Mouse (Mus musculus) spleen, adult 12 weeks (tissue): ENCODE measurements around the gene Ripor2.

Source experiments
- DNase-seq: peaks from one replicate; pipeline ENCODE4 v3.0.0; 2022; ENCODE audit warnings: low spot score

Ripor2 gene

DNA sequence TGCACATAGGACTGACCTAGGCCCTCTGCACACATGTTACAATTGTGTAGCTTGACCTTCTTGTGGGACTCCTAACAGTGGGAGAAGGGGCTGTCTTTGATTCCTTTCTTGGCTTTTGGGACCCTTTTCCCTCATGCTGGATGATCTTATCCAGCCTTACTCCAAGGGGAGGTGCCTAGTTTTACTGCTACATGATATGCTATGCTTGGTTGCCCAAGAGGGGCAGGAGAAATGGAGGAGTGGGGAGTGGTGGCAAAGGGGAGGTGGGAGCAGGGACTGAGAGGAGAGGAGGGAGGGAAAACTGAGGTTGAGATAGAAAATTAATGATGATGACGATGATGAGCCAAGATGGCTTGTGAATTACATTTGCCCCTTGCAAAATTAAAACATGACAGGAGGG, 37.7 kb downstream of the Ripor2 start:
- DNase-seq: no peak

DNA sequence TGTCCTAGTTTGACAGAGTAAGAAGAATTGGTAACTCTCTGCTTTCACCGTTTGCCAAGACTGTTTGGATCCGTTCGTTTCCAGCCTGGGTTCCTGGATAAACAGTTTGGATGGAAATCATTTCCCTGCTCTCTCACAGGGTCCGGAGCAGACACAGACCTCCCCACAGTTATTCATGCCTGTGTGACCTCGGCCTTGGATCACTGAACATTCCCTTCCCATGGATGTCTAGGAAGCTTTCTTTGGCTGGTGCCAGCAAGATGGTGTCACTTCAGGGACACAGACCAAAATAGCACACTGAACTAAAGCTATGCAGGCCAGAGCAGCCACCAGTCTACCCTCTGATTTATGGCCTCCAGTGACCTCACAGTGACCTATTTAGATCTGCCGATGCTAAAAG, 38.5 kb downstream of the Ripor2 start:
- DNase-seq: no peak

DNA sequence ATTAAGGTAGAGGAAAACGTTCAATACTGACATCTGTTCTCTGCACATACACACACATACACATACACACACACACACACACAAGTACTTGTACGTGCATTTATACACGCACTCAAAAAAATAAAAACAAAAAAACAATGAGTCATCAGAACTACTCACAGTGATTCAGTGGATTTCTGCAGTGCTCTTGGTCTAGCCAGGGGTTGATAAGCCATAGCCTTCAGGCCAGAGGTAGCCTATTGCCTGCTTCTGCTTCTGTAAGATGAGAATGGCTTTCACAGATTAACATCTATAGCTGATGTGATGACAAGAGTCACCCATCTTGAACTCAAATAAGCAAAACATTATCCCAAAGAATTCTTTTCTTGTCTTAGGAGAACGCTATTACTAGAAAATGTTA, 41.6 kb downstream of the Ripor2 start:
- no peak for DNase-seq

DNA sequence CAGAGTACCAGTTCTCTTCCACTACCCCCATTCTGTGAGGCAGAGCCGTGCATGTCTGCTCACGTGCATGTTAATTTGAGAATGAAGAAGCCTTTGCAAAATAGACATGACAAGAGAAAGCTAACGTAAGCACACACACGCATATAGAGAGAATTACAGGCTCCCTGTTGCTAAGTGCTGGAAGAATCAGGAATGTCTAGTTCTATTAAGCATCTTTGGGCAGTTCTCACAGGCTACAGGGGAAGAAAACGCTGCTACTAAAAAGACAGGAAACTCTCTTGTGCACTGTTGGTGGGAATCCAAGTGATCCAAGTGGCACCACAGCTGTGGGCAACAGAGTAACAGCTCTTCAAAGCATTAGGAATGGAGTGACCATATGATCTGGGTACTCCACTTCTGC, 43.1 kb downstream of the Ripor2 start:
- no peak for DNase-seq

DNA sequence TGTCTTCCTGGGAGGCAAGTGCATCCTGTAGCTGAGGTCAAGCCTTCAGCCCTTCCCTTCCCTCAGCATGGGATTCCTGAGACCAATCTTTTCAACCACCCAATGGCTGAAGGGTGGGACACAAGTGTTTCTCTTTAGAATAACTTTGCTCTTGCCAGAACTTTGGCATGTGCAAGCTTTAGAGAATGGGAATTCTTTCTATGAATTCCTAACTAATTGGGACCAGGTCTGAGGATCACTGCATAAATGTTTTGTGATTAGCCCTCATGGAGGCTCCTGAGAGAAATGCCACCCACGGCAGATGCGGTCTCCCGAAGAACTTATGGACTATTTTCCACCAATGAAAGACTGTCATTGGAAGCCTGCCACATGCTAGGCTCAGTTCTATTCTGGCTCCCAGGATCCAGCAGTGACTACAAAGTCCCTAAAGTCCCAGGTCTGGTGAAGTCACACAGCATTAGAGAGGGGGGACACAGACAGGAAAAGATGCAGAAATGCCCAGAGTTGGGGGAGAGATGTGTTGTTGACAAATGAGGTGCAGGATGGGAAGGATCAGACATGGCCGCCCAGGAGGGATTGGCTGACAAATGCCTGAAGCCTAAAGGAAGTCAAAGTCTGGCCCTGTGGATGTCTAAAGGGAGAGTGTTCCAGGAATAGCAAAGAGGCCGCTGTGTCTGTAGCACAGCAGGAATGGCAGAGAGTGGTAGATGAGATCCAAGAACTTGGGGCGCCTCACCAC, 44.9 kb downstream of the Ripor2 start:
- DNase-seq: no peak

DNA sequence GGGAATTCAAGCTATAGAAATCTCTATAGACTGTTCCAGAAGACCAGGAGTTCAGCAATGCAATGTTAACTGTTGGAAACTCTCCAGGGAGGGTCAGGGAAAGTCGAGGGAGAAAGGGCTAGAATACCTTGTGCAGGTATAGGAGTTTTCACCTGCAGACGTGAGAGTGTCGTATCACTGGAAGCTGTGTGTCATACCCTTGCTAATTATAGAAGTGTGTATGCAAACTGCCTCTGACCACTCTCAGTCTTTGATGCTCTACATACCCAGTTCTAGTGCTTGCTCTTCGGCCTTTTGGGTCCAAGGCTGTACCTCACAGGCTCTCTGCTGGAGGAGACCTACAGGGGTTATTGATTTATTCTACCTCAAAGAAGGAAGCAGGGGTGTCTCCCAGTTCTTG, 46.2 kb downstream of the Ripor2 start:
- no peak for DNase-seq

DNA sequence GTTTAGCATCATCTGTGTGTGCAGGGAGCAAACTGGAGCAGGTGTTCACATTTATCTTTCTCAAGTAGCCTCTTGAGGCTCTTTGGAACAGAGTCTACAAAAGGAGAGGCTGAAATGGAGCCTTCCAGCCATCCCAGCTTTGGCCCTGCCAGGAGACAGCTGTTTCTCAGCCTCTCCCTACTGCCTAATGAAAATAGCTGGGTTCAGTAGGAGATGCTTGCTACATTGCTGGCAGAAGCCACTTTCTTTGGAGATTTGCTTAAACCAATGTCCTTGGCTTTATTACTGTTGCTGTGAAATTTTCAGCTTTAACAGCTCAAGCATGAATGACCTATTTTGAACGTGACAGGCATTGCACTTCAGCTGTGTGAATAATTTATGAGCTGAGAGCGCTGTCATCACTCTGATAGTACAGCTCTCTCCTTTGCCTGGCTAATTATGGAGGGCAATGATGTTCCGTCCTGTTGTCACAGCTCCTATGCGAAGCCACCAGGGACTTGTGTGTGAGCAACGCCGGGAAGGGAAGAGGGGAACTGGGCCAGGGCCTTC, 47.2 kb downstream of the Ripor2 start:
- no peak for DNase-seq

DNA sequence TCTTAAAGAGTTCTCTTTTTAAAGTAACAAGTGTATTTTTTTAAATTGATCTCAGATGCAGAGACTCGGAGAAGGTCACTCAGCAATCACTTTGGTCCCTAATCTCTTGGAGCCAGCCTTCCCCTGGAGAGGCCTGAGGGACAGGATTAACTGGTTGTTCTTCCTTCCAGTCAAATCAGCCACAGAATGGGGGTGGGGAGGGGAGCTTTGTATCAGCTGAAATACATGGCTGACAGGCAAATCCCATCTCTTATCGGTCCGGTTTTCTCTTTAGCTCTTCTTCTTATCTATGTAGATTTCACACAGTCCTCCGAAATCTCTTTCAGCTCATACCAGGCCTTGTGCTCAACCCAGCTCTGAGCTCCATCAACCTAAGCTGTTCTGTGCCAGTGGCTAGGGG, 48.4 kb downstream of the Ripor2 start:
- DNase-seq: no peak

DNA sequence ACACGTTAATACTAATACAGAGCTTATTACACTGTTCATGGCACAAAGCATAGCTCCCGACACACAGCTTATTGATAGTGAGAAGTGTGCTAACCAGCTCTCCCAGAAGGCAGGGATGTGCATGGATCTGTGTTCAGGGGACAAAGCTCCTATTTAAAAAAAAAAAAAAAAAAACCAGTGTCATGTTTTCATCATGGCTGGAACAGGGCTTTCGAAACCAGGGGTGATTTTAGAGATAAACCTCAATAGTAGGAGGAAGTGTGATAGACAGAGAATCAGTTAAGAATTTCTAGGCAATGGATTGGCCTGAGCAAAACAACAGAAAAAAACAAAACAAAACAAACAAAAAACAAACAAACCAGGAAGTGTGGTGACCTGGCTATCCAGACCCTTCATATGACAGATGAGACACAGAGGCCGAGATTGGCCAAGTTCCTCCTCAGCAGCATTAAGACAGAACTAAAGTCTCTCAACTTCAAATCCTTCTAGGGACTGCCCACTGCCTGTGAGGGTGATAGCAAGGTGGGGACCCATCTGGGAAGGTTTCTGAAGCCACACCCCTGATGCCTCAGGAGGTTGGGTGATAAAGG, 51.1 kb downstream of the Ripor2 start:
- DNase-seq: no peak

DNA sequence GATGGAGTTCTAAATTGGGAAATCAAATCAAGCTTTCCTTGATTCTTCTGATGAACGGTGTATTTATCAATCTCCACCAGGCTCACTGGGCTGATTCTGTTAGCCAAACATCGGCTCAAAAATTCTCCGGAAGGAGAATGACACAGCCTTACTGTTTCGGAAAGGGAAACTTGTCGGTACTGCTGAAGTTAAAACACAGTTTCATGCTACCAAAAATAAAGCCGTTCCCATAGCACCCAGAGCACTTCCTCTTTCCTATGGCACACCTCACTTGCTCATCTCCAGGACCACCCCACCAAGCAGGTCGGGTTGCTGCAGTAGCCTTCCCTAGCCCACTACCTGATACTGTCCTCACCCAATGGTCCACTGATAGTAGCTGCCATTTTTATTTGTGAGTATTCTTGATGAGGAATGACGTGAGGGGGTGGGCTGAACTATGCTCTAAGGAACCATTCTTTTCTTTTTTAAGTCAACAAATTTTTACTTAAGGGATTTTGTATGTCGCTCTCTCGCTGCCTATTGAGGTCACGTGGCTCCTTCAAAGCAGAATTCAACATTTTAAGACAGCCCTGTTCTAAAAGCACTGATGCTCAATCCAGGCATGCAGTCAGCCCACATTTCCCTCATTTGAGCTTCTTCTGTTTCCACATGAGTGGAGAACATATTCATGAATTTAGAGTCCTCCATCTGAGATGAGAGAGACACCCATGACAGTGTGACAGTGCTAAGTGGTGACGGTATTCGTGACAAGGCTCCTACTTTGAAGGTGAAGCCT, 52.5 kb downstream of the Ripor2 start:
- no peak for DNase-seq

DNA sequence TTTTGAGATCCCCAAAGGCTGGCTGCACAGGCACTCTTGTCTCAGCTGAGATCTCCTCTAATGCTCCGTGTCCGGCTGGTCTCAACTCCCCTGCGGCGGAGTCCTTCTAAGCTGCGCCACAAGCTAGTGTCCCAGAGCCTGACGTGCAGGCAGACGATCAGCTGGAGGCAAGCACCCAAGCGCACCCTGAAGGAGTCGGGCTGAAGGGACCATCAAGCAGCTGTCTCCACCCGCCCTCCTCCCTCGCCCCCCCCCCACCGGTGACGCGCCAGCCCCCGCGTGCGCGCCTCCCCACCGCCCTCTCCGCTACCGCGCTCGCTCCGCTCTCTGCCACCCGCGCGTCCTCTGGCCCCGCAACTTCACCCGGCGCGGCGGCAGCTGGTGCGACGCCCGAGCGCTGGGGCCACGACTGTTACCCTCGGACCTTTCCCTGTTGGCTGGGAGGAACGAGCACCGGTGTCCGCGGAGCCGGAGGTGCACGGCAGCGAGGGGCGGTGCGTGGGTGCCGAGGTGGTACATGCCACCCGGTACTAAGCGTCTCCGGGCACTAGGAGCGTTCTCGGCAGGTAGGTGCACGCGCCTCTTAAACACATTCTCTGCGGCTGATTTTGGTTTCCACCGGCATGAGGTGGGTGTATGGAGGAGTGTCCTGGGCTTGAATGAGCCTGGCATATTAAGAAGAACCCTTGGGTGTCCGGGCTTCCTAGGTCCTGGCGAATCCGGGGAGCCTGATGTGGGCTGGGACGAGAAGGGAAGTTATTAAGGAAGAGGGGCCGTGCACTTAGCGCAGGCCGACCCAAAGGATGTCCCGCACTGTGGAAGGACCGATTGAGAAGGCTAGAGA, 56.6 kb downstream of the Ripor2 start:
- no peak for DNase-seq

DNA sequence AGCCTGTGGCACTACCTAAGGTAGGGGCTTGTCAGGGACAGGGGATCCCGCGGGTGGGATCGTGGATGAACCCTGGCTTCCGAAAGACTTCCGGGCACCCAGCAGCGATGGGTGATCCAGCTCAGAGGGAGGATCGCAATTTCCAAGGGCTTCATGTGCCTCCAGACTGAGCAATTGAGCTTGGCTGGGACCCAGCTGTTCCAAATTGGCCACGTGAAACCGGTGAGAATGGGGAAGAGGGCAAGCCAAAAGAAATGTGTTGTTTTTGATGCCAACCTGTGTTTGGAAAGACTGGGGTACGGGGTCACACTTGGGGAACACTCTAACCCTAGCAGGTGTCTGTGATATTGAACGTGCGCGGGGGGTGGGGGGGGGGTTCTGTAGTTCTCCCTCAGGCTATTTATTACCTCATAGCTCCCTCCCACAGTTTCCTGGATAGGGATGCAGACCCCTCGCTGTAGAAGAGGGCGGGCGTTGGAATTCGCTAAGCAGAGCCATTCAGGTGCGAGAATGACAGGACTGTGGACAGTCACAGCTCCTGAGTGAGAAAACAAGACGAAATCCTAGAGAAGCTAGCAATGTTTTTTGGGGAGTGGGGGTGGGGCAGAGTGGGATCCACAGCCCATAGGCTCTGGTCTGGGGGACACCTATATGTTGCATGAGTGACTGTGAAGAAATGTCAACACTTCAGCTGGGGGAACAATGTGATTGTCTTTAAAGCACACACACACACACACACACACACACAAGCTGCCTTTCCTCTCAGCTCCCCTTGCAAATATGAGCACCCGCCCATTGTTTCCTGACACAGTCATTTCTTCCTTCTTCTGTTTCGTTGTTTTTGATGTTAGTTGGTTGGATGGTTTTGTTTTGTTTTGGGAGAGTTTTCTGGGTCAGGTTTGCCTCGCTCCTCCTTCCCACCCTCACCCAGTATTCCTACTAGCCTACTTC, 57.5 kb downstream of the Ripor2 start:
- DNase-seq: no peak

DNA sequence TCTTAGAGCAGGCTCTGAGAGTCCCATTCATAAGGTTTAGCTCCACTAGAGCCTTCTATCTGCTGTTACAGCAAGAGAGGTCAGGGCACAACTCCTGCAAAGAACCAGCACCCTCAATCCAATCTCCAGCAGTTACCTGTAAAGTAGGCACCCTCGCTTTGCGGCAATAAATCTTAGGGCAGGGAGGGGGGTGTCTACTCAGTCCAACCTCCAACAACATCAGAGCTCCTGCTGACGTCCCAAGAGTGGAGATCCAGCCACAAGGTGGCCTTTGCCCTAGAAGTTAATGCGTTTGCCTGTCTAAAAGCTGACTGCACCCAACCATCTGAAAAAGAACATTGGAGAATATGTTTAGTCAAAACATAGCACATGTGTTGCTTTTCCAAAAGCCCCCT, 58.2 kb downstream of the Ripor2 start:
- DNase-seq: no peak

DNA sequence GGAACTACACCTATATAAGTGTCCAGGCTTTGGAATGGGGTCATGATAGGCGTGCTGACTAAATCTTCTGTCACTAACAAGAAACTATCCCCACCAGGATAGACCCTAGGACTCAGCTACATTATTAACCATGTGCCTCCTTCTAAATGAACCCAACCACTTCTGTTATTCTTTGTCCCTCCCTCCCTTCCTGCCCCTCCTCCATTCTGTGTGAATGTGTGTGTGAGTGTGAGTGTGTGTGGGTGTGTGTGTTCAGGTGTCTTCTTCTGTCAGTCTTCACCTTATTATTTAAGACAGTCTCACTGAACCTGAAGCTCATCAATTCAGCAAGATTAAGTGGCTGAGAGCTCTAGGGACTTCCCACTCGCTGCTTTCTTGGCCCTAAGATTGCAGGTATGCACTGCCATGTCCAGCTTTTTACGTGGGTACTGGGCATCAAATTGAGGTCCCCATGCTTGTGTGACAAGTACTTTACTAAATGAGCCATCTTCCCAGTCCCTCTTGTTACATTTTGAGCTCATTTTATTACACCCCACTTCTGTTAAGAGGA, 58.9 kb downstream of the Ripor2 start:
- DNase-seq: no peak

DNA sequence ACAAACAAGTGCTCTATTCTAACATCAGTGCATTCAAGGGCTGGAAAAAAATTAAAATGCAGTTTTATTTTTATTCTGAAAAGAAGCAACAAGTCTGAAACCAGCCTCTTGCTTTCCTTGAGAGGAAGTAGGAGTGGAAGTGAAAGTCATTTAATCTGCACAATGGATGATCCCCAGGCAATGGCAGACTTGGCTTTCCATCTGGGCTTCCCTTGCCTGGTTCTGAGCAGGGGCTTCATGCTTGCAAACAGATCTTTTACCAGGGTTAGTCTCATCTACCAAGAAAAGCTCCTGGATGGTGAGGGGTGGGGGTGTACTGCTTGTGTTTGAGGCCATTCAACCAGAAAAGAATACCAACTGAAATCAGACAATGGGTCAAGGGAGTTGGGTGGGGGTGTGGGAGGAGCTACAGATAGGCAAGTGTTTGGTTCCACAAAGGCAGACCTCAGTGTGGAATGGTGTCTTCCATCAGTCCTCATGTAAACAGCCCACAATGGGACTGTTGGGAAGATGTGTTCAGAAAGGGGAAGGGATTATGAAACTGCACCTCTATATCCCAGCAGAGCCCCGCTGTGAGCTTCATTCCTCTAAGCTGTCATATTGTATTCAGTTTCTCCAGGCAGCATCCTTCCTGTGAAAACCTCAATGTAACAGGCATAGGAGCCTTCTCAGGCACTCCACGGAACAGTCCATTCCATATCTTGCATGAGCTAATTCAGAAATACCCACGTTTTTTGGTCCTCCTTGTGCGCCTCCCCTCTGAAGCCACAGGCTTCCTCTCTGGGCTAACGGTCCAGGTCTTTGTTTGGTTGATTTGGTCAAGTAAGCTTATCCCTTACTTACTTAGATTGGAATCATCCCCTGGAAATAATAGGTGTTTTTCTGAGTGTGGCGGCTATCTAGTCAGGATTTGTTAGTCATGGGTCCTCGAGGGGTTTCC, 59.8 kb downstream of the Ripor2 start:
- no peak for DNase-seq

DNA sequence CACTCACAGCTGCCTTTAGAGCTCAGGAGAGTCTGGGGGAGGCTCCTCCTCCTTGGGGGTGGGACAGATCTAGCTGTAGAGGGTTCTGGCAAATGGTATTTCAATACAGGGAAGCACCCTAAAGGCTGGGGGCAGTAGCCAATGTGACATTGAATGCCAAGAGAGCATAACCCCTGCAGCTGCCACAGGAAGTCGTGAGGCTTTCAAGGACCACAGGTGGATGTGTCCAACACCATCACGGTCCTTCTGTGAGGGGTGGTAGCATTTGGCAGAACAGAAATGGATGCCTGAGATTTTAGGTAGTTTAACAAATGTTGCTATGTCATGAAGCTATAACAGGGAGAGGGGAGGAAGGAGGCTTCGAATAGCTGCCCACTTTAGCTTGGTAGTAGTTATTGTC, 63.2 kb downstream of the Ripor2 start:
- DNase-seq: no peak

DNA sequence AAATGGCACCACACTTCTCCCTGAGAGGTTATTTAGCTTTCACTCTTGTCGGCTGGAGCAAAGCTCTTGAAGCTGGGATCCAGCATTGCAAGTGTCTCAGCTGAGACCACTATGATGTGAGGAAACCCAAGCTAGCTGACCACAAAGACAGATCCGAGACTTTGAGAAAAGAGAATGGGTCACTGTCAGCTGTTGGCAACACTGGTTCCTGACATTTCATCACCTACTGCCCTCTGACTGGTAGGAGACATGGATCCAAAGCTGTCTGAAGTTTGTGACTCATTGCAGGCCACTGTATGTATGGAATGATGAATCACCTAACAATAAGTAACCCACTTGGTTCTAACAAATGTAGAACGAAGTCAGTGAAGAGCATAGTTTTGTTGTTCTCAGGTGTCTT, 64.3 kb downstream of the Ripor2 start:
- DNase-seq: no peak

DNA sequence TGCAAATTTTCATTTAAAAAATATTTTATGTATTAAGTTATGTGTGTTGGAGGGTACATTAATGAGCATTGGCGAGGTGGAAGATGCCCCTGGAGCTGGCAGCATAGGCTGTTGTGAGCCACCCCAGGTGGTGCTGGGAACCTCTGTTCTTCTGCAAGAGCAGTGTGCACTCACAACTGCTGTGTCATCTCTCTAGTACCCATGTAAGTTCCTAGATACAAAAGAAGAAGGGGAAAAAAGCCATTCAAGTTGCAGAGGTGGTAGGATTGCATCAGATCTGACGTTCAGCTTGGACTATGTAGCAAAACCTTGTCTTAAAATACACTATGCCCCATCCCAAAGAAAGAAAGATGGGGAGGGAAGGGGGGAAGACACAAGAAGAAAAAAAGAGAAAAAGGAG, 65.5 kb downstream of the Ripor2 start:
- no peak for DNase-seq

DNA sequence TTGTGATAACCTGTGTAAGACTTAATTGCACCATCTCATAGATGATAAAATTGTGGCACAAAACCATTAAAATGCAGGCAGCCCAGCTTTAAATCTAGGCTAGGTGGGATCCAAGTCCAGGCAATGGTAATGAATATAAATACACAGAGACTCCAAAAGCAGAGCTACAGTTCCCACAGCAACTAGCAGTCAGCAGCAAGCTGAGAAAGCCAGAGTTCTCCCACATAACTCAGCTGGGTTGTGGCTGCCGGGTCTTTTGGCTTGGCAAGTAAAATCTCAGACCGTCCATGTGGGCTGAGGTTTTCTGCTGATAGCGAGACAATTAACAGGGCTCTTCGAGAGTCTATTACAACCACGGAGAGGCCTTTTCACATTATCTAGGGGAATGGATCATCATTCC, 66.0 kb downstream of the Ripor2 start:
- no peak for DNase-seq

DNA sequence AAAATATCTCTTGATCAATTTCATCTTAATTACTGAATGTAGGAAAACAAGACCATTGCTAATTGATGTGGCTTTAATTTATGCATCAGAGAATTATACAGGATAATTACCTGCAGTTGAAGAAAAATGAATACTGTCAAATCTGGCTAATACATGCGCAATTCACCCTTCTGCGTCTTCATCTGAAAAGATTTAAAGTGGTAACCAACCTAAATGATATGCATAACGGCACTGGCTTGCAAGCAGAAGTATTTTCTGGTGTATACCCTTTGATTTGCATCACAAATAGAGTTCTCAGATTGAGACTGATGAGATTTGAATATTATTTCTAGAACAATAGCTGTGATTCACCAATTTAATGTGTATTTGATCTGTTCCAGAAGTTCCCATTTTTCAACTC, 66.7 kb downstream of the Ripor2 start:
- DNase-seq: no peak
